Mouse (Mus musculus): ENCODE data around the gene Slc6a19. TPM values are rescaled to one million over a fixed set of nuclear protein-coding genes. Genes with fewer than 3 reads are reported as not detected.

Slc6a19 gene
- 0.43 and 0.54 TPM in 2 replicates for polyA plus RNA-seq (2012; rRNA removed)

GRCm38 (mm10) chr13:73704694-73705325 is at the start of gene Slc6a19:
TSS of gene Slc6a19 (minus strand) at chr13:73704865.

GRCm38 (mm10) chr13:73732742-73733700 is 28.4 kb upstream of the Slc6a19 start, which contains the start of gene Slc12a7:
TSS of gene Slc12a7 (plus strand) at chr13:73733094.

GRCm38 (mm10) chr13:73677853-73678252 is 26.8 kb downstream of the Slc6a19 start, which contains the start of gene Slc6a18:
TSS of gene Slc6a18 (minus strand) at chr13:73678023.

Other genes starting within 250 kb of the Slc6a19 start
- gene Lpcat1, start 237.7 kb downstream of the Slc6a19 start, polyA plus RNA-seq (2012; rRNA removed) = 39.5 and 44.4 TPM in 2 replicates
- gene Slc6a3, start 168.1 kb downstream of the Slc6a19 start, polyA plus RNA-seq (2012; rRNA removed) = 0.03 and 0.08 TPM in 2 replicates
- gene Clptm1l, start 100.9 kb downstream of the Slc6a19 start, polyA plus RNA-seq (2012; rRNA removed) = 160 and 186 TPM in 2 replicates
- 13.1 and 15.7 TPM in 2 replicates for gene Tert, start 78.0 kb downstream of the Slc6a19 start, polyA plus RNA-seq (2012; rRNA removed)
- gene Slc6a18, start 26.8 kb downstream of the Slc6a19 start, polyA plus RNA-seq (2012; rRNA removed) = not detected in 2 replicates
- gene Slc12a7, start 28.2 kb upstream of the Slc6a19 start, polyA plus RNA-seq (2012; rRNA removed) = 177 and 221 TPM in 2 replicates
- gene Nkd2, start 142.8 kb upstream of the Slc6a19 start, polyA plus RNA-seq (2012; rRNA removed) = 22.0 and 24.5 TPM in 2 replicates
- 0.76 and 1.3 TPM in 2 replicates for gene Trip13, start 232.9 kb upstream of the Slc6a19 start, polyA plus RNA-seq (2012; rRNA removed)
- gene Brd9, start 232.9 kb upstream of the Slc6a19 start, polyA plus RNA-seq (2012; rRNA removed) = 28.5 and 33.3 TPM in 2 replicates

Data from ovary, adult 2 months (tissue).